Mouse (Mus musculus) heart, postnatal 14 days (tissue): ENCODE results near the gene Sidt1. TPM values are rescaled to one million over a fixed set of nuclear protein-coding genes. Genes with fewer than 3 reads are reported as not detected.

ENCODE experiments used
- DNase-seq, 2 experiments: peaks; one replicate each; pipeline ENCODE4 v3.0.0; 2021 to 2022
- intact Hi-C: fragments of 180-260 bp; cut with DNase I; formaldehyde crosslinking; loops from one replicate; pipeline ENCODE4 v1.15.1; 2025
- long read RNA-seq, 2 experiments: library from polyadenylated mRNA; stranded (forward); transcript quantifications; one replicate each; pipeline ENCODE4 v2.0.0; 2021
- total RNA-seq, 2 experiments: library from RNA; stranded (reverse); gene quantifications; 2 replicates each; pipeline ENCODE4 v1.2.3; 2021

Gene Sidt1
- total RNA-seq, result under 1 TPM; 0.49 to 0.74 TPM
- long read RNA-seq, experiment 1, result 0 reads
- long read RNA-seq, experiment 2, full-length matches to known transcripts, result 1 of 1 reads
- long read RNA-seq, experiment 2, partial matches to known transcripts, result 0 of 1 reads
- long read RNA-seq, experiment 2, other reads (novel, unspliced or antisense), result 0 of 1 reads

GRCm38 (mm10) chr16:44332861-44333284 is at the start of gene Sidt1:
Sidt1 (minus strand) TSS chr16:44333196.
- intact Hi-C loops, result no loop called here
- DNase-seq, result no peak

GRCm38 (mm10) chr16:44381578-44381977 is 48.6 kb upstream of the Sidt1 start:
- DNase-seq, result no peak
- intact Hi-C loops, result no loop called here

GRCm38 (mm10) chr16:44380006-44380405 is 47.0 kb upstream of the Sidt1 start:
- no peak for DNase-seq
- intact Hi-C loops, result no loop called here

- no peak for DNase-seq
- intact Hi-C loops, result no loop called here
Observed at GRCm38 (mm10) chr16:44375459-44375858, 42.5 kb upstream of the Sidt1 start.

GRCm38 (mm10) chr16:44365522-44365921 is 32.5 kb upstream of the Sidt1 start:
- intact Hi-C loops, result loop anchor here (10.0 kb wide), 1 partner anchor 191 kb away; the partner anchor contains the start of gene Usf3
- DNase-seq, result no peak

- intact Hi-C loops, result loop anchor here (1.0 to 10.0 kb wide), 4 partner anchors 13 to 187 kb away; partner anchors contain the start of gene Usf3
- peak; percentile 22 to 49 for DNase-seq
Observed at GRCm38 (mm10) chr16:44361921-44362890, 29.2 kb upstream of the Sidt1 start.

- intact Hi-C loops, result no loop called here
- DNase-seq, result peak; percentile 41 to 43
Observed at GRCm38 (mm10) chr16:44357571-44358268, 24.7 kb upstream of the Sidt1 start.

GRCm38 (mm10) chr16:44356291-44356690 is 23.3 kb upstream of the Sidt1 start:
- intact Hi-C loops, result no loop called here
- no peak for DNase-seq

- intact Hi-C loops, result loop anchor here (2.0 kb wide), 1 partner anchor 13 kb away; no protein-coding TSS in a partner anchor
- DNase-seq, result no peak
Observed at GRCm38 (mm10) chr16:44349801-44350397, 16.9 kb upstream of the Sidt1 start.

GRCm38 (mm10) chr16:44347071-44347901 is 14.3 kb upstream of the Sidt1 start, which contains the start of gene Spice1:
Spice1 (plus strand) TSS chr16:44347121.
- DNase-seq, result peak; percentile 95 to 98
- intact Hi-C loops, result no loop called here

- intact Hi-C loops, result no loop called here
- DNase-seq, result no peak
Observed at GRCm38 (mm10) chr16:44337541-44337940, 4.5 kb upstream of the Sidt1 start.

- peak; percentile 14 to 22 for DNase-seq
- intact Hi-C loops, result no loop called here
Observed at GRCm38 (mm10) chr16:44331995-44332860, 768 bp downstream of the Sidt1 start.

- no peak for DNase-seq
- intact Hi-C loops, result no loop called here
Observed at GRCm38 (mm10) chr16:44331671-44331994, 1.4 kb downstream of the Sidt1 start.

GRCm38 (mm10) chr16:44331154-44331553 is 1.8 kb downstream of the Sidt1 start:
- DNase-seq, result no peak
- intact Hi-C loops, result no loop called here

- intact Hi-C loops, result no loop called here
- no peak for DNase-seq
Observed at GRCm38 (mm10) chr16:44330657-44331056, 2.3 kb downstream of the Sidt1 start.

- DNase-seq, result no peak
- intact Hi-C loops, result no loop called here
Observed at GRCm38 (mm10) chr16:44328644-44329043, 4.4 kb downstream of the Sidt1 start.

GRCm38 (mm10) chr16:44320232-44320631 is 12.8 kb downstream of the Sidt1 start:
- intact Hi-C loops, result no loop called here

GRCm38 (mm10) chr16:44316350-44316749 is 16.6 kb downstream of the Sidt1 start:
- no peak for DNase-seq
- intact Hi-C loops, result no loop called here

More at GRCm38 (mm10) chr16:44320232-44320631, 12.8 kb downstream of the Sidt1 start:
- no peak for DNase-seq

GRCm38 (mm10) chr16:44313422-44313821 is 19.6 kb downstream of the Sidt1 start:
- no peak for DNase-seq
- intact Hi-C loops, result no loop called here
